Mouse (Mus musculus): ENCODE data around the gene Eif4g1.

- no peak for TF ChIP-seq GATA1 (IDR thresholded peaks at IDR 0.05; ENCODE audit: borderline replicate concordance, low read length)
- no peak for TF ChIP-seq FLI1 (IDR thresholded peaks at IDR 0.05; ENCODE audit: low read length)
These were observed 26.0 kb upstream of the Eif4g1 start for GRCm38 (mm10) chr16:20642161-20642560.

Data from megakaryocyte, embryonic 14.5 days (primary cell).